Mouse (Mus musculus) midbrain, embryonic 13.5 days (tissue): ENCODE results near the gene Slc1a3. TPM values are rescaled to one million over a fixed set of nuclear protein-coding genes. Genes with fewer than 3 reads are reported as not detected.
A peak's percentile ranks its signal among the peaks of the same experiment; 100 is the strongest.

Experiments used
- ATAC-seq: fragments of 200-750 bp; cut with Nextera tagmentation; 2 replicates; pipeline ENCODE4 v1.8.0; 2017; ENCODE audit warnings: mild to moderate bottlenecking, moderate TSS enrichment, moderate library complexity
- H3K27ac ChIP-seq: fragments of 300-500 bp; sonication (generic); 2 replicates; pipeline ENCODE4 v1.5.1; 2015; ENCODE audit warnings: inconsistent platforms, mild to moderate bottlenecking, moderate library complexity
- H3K27me3 ChIP-seq: fragments of 300-500 bp; sonication (generic); 2 replicates; pipeline ENCODE4 v1.6.1; 2015; ENCODE audit warnings: mild to moderate bottlenecking, inconsistent platforms
- H3K36me3 ChIP-seq: fragments of 300-500 bp; sonication (generic); 2 replicates; pipeline ENCODE4 v1.6.1; 2015; ENCODE audit warnings: mild to moderate bottlenecking, inconsistent platforms
- H3K4me1 ChIP-seq: fragments of 300-500 bp; sonication (generic); replicated peaks from 2 replicates; pipeline ENCODE4 v1.6.1; 2015; ENCODE audit warnings: inconsistent platforms
- H3K4me2 ChIP-seq: fragments of 300-500 bp; sonication (generic); replicated peaks from 2 replicates; pipeline ENCODE4 v1.6.1; 2015; ENCODE audit warnings: moderate library complexity, mild to moderate bottlenecking, inconsistent platforms
- H3K4me3 ChIP-seq: fragments of 300-500 bp; sonication (generic); replicated peaks from 2 replicates; pipeline ENCODE4 v1.5.1; 2015; ENCODE audit warnings: mild to moderate bottlenecking, inconsistent platforms
- H3K9ac ChIP-seq: fragments of 300-500 bp; sonication (generic); replicated peaks from 2 replicates; pipeline ENCODE4 v1.6.1; 2015; ENCODE audit warnings: mild to moderate bottlenecking, inconsistent platforms
- H3K9me3 ChIP-seq: fragments of 300-500 bp; sonication (generic); 2 replicates; pipeline ENCODE4 v1.6.1; 2016; ENCODE audit warnings: mild to moderate bottlenecking, inconsistent platforms
- WGBS: fragments of 180-500 bp; shearing (Covaris S2); methylation state at CpG from one replicate; pipeline ENCODE4 v1.1.7; 2015; 5-methylcytosine and 5-hydroxymethylcytosine counted together
- polyA plus RNA-seq: library from polyadenylated mRNA; unstranded; fragments of >200 nt; fragmentation: Nextera tagmentation; extraction: Ambion mirVana; gene quantifications from 2 replicates; pipeline ENCODE4 v1.2.1, GENCODE M21; 2015

The Slc1a3 gene
- polyA plus RNA-seq, 1 experiment from 2014 or later, result 85.4 TPM

DNA sequence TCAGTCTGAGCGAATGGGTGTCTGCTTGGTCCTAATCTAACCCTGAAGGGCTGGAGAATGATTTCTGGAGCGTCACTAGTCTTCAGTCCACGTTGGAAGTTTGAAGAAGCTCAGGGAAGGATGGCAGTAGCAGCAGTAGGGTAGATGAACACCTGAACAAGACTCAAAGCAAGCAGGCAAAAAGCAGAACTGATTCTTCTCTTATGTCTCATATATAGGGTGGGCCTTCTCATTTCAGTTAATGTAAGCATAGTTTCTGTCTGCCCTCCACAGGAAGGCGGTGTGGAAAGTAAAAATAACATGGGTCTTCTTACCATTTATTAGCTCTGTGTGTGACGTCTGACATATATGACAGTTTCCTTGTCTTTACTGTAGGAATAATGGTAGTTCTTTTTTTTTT is 122.5 kb downstream of the Slc1a3 start:
- ATAC-seq, result no peak

DNA sequence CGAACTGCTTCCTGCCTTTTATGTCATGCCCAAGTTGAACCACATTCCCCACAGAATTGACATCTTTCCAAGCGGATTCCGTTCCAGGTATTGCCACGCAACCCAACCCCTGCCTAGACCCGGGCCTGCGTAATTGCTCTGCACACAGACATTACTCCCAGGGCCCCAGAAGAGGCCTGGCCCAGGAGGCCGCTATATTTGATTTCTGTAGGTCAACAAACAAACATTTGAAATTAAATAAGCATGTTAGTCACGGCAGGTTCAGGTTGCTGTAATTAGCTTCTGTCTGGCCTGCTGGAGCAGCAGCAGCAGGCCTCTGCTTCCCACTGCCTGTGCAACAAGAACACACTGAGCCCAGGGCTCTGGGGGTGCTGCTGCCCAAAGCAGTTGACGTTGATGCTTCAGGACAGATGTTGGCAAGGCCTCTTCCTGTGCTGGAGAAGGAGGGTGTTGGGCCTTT is 123.7 kb downstream of the Slc1a3 start:
- no peaks in the 10 kb centered on the region for H3K4me1 ChIP-seq
- no peaks in the 10 kb centered on the region for H3K27me3 ChIP-seq
- H3K27ac ChIP-seq, result no peak overlapping the region
- 75% methylated on average over 9 of the region's 9 CpGs for WGBS
- no peaks in the 10 kb centered on the region for H3K36me3 ChIP-seq
- no peak overlapping the region for H3K4me3 ChIP-seq
- no peak overlapping the region for H3K9ac ChIP-seq
- H3K9me3 ChIP-seq, result no peaks in the 10 kb centered on the region
- H3K4me2 ChIP-seq, result no peak overlapping the region
- ATAC-seq, result peak; percentile 59

More for the DNA sequence above, 122.5 kb downstream of the Slc1a3 start:
- Histone ChIP-seq H3K27ac (no peak overlapping the region), H3K36me3 (no peaks in the 10 kb centered on the region), H3K4me3 (no peak overlapping the region), H3K4me2 (no peak overlapping the region), H3K4me1 (no peaks in the 10 kb centered on the region), H3K9me3 (no peaks in the 10 kb centered on the region), H3K9ac (no peak overlapping the region), H3K27me3 (no peaks in the 10 kb centered on the region)
- 96% methylated on average over 5 of the region's 5 CpGs for WGBS

Other genes with a start within 250 kb of the Slc1a3 start
- gene Gm2310, start 190.8 kb downstream of the Slc1a3 start, polyA plus RNA-seq, result not detected in 2 replicates